Mouse (Mus musculus) monocyte, adult 2 months (primary cell): ENCODE measurements around the gene Pcid2.

Experiments used
- DNase-seq, 2 experiments: peaks; one replicate each; pipeline ENCODE4 v3.0.0; 2022; ENCODE audit warnings: low spot score in 2 of 2, low read depth in 1 of 2

The Pcid2 gene

GRCm38 (mm10) chr8:13105087-13105881 is at the start of gene Pcid2, which contains the start of gene Cul4a:
Pcid2 (minus strand) TSS chr8:13105459.
Cul4a (plus strand) TSS chr8:13105621.
- DNase-seq = peak; percentile 90 to 95

- no peak for DNase-seq
Measured at GRCm38 (mm10) chr8:13154099-13154498, 48.8 kb upstream of the Pcid2 start.

GRCm38 (mm10) chr8:13150929-13151328 is 45.7 kb upstream of the Pcid2 start:
- no peak for DNase-seq

- no peak for DNase-seq
Measured at GRCm38 (mm10) chr8:13149866-13150265, 44.6 kb upstream of the Pcid2 start.

- DNase-seq = no peak
Measured at GRCm38 (mm10) chr8:13149287-13149686, 44.0 kb upstream of the Pcid2 start.

- DNase-seq = no peak
Measured at GRCm38 (mm10) chr8:13148476-13148875, 43.2 kb upstream of the Pcid2 start.

GRCm38 (mm10) chr8:13141681-13142080 is 36.4 kb upstream of the Pcid2 start:
- DNase-seq = no peak

GRCm38 (mm10) chr8:13139641-13140182 is 34.5 kb upstream of the Pcid2 start:
- no peak for DNase-seq

- peak; percentile 22 to 26 for DNase-seq
Measured at GRCm38 (mm10) chr8:13132220-13132619, 27.0 kb upstream of the Pcid2 start.

GRCm38 (mm10) chr8:13124897-13125296 is 19.6 kb upstream of the Pcid2 start:
- no peak for DNase-seq

GRCm38 (mm10) chr8:13122887-13123421 is 17.7 kb upstream of the Pcid2 start:
- DNase-seq = no peak

GRCm38 (mm10) chr8:13120882-13121665 is 15.8 kb upstream of the Pcid2 start:
- no peak for DNase-seq

- no peak for DNase-seq
Measured at GRCm38 (mm10) chr8:13118516-13118915, 13.3 kb upstream of the Pcid2 start.

- DNase-seq = no peak
Measured at GRCm38 (mm10) chr8:13117096-13117495, 11.8 kb upstream of the Pcid2 start.

- DNase-seq = no peak
Measured at GRCm38 (mm10) chr8:13113232-13113631, 8.0 kb upstream of the Pcid2 start.

GRCm38 (mm10) chr8:13111917-13112316 is 6.7 kb upstream of the Pcid2 start:
- DNase-seq = no peak

- DNase-seq = no peak
Measured at GRCm38 (mm10) chr8:13109416-13109960, 4.2 kb upstream of the Pcid2 start.

- DNase-seq = no peak
Measured at GRCm38 (mm10) chr8:13108967-13109366, 3.7 kb upstream of the Pcid2 start.

GRCm38 (mm10) chr8:13107990-13108638 is 2.9 kb upstream of the Pcid2 start:
- DNase-seq = no peak

- no peak for DNase-seq
Measured at GRCm38 (mm10) chr8:13105908-13106551, 771 bp upstream of the Pcid2 start.
